Mouse (Mus musculus) heart, embryonic 11.5 days (tissue): ENCODE results near the gene Ar. TPM values are rescaled to one million over a fixed set of nuclear protein-coding genes. Genes with fewer than 3 reads are reported as not detected.

Experiments used
- ATAC-seq: fragments of 200-750 bp; cut with Nextera tagmentation; replicated peaks from 2 replicates; pipeline ENCODE4 v1.8.0; 2017; ENCODE audit warnings: moderate library complexity; ENCODE audit not compliant: insufficient number of reproducible peaks, low FRiP score, low TSS enrichment
- H3K27ac ChIP-seq: fragments of 300-500 bp; sonication (generic); 2 replicates; pipeline ENCODE4 v1.5.1; 2014; ENCODE audit warnings: mild to moderate bottlenecking, low read depth, low read length
- H3K27me3 ChIP-seq: fragments of 300-500 bp; sonication (generic); 2 replicates; pipeline ENCODE4 v1.6.1; 2014; ENCODE audit warnings: mild to moderate bottlenecking, low read length, mixed read lengths; ENCODE audit not compliant: control insufficient read depth, insufficient read depth
- H3K36me3 ChIP-seq: fragments of 300-500 bp; sonication (generic); 2 replicates; pipeline ENCODE4 v1.6.1; 2014; ENCODE audit warnings: mild to moderate bottlenecking, low read length, moderate library complexity, mixed read lengths; ENCODE audit not compliant: control insufficient read depth, insufficient read depth
- H3K4me1 ChIP-seq: fragments of 300-500 bp; sonication (generic); 2 replicates; pipeline ENCODE4 v1.6.1; 2014; ENCODE audit warnings: low read length; ENCODE audit not compliant: control insufficient read depth, insufficient read depth
- H3K4me2 ChIP-seq: fragments of 300-500 bp; sonication (generic); 2 replicates; pipeline ENCODE4 v1.6.1; 2014; ENCODE audit warnings: mild to moderate bottlenecking, moderate library complexity
- H3K4me3 ChIP-seq: fragments of 300-500 bp; sonication (generic); 2 replicates; pipeline ENCODE4 v1.5.1; 2014; ENCODE audit warnings: low read depth, low read length
- H3K9ac ChIP-seq: fragments of 300-500 bp; sonication (generic); 2 replicates; pipeline ENCODE4 v1.6.1; 2014; ENCODE audit warnings: mild to moderate bottlenecking, low read depth, low read length, moderate library complexity
- H3K9me3 ChIP-seq: fragments of 300-500 bp; sonication (generic); replicated peaks from 2 replicates; pipeline ENCODE4 v1.6.1; 2016; ENCODE audit warnings: low read length; ENCODE audit not compliant: control insufficient read depth
- WGBS: fragments of 180-500 bp; shearing (Covaris S2); extraction: QIAGEN DNeasy Blood & Tissue Kit; methylation state at CpG from one replicate; pipeline ENCODE4 v1.1.7; 2014; ENCODE audit not compliant: insufficient replicate concordance; 5-methylcytosine and 5-hydroxymethylcytosine counted together
- polyA plus RNA-seq: library from polyadenylated mRNA; unstranded; fragments of >200 nt; fragmentation: Nextera tagmentation; extraction: Ambion mirVana; gene quantifications from 2 replicates; pipeline ENCODE4 v1.2.1, GENCODE M21; 2014

Ar gene
- polyA plus RNA-seq, 1 experiment from 2014 or later: 0.03 TPM

- no peak overlapping the region for H3K9ac ChIP-seq
- no peaks in the 10 kb centered on the region for H3K27me3 ChIP-seq
- no peak overlapping the region for H3K4me2 ChIP-seq
- no peaks in the 10 kb centered on the region for H3K36me3 ChIP-seq
- no peak for ATAC-seq
- H3K27ac ChIP-seq: no peak overlapping the region
- H3K4me1 ChIP-seq: no peaks in the 10 kb centered on the region
- H3K4me3 ChIP-seq: no peak overlapping the region
- H3K9me3 ChIP-seq: no peaks in the 10 kb centered on the region
- WGBS: 89% methylated on average over 2 of the region's 2 CpGs
Measured at GRCm38 (mm10) chrX:98245108-98245507, 96.5 kb downstream of the Ar start.

GRCm38 (mm10) chrX:98248363-98248762, 99.8 kb downstream of the Ar start:
- WGBS: 76% methylated on average over 4 of the region's 4 CpGs
- Histone ChIP-seq H3K9me3 (no peaks in the 10 kb centered on the region), H3K4me2 (no peak overlapping the region), H3K27me3 (no peaks in the 10 kb centered on the region), H3K27ac (no peak overlapping the region), H3K36me3 (no peaks in the 10 kb centered on the region), H3K4me3 (no peak overlapping the region), H3K9ac (no peak overlapping the region), H3K4me1 (no peaks in the 10 kb centered on the region)
- ATAC-seq: no peak

- Histone ChIP-seq H3K4me3 (no peak overlapping the region), H3K4me2 (no peak overlapping the region), H3K27ac (no peak overlapping the region), H3K9me3 (no peaks in the 10 kb centered on the region), H3K36me3 (no peaks in the 10 kb centered on the region), H3K27me3 (no peaks in the 10 kb centered on the region), H3K4me1 (no peaks in the 10 kb centered on the region), H3K9ac (no peak overlapping the region)
- ATAC-seq: no peak
- WGBS: 83% methylated on average over 2 of the region's 2 CpGs
Measured at GRCm38 (mm10) chrX:98259620-98260019, 111.1 kb downstream of the Ar start.

GRCm38 (mm10) chrX:98265755-98266154, 117.2 kb downstream of the Ar start:
- Histone ChIP-seq H3K36me3 (no peaks in the 10 kb centered on the region), H3K4me3 (no peak overlapping the region), H3K27me3 (no peaks in the 10 kb centered on the region), H3K9ac (no peak overlapping the region), H3K9me3 (no peaks in the 10 kb centered on the region), H3K4me1 (no peaks in the 10 kb centered on the region), H3K27ac (no peak overlapping the region), H3K4me2 (no peak overlapping the region)
- 89% methylated on average over 2 of the region's 2 CpGs for WGBS
- no peak for ATAC-seq

GRCm38 (mm10) chrX:98271361-98271760, 122.8 kb downstream of the Ar start:
- Histone ChIP-seq H3K27me3 (no peaks in the 10 kb centered on the region), H3K4me2 (no peak overlapping the region), H3K9me3 (no peaks in the 10 kb centered on the region), H3K36me3 (no peaks in the 10 kb centered on the region), H3K4me3 (no peak overlapping the region), H3K27ac (no peak overlapping the region), H3K9ac (no peak overlapping the region), H3K4me1 (no peaks in the 10 kb centered on the region)
- no peak for ATAC-seq

GRCm38 (mm10) chrX:98291763-98292162, 143.2 kb downstream of the Ar start:
- no peak overlapping the region for H3K9ac ChIP-seq

GRCm38 (mm10) chrX:98300685-98301084, 152.1 kb downstream of the Ar start:
- Histone ChIP-seq H3K27me3 (no peaks in the 10 kb centered on the region), H3K36me3 (no peaks in the 10 kb centered on the region), H3K4me3 (no peak overlapping the region), H3K9me3 (no peaks in the 10 kb centered on the region), H3K27ac (no peak overlapping the region), H3K4me2 (no peak overlapping the region), H3K4me1 (no peaks in the 10 kb centered on the region), H3K9ac (no peak overlapping the region)
- no peak for ATAC-seq
- WGBS: 53% methylated on average over 4 of the region's 4 CpGs

More at GRCm38 (mm10) chrX:98291763-98292162, 143.2 kb downstream of the Ar start:
- no peaks in the 10 kb centered on the region for H3K27me3 ChIP-seq
- no peak for ATAC-seq
- no peaks in the 10 kb centered on the region for H3K4me1 ChIP-seq
- H3K9me3 ChIP-seq: no peaks in the 10 kb centered on the region
- 55% methylated on average over 1 of the region's 1 CpGs for WGBS
- no peaks in the 10 kb centered on the region for H3K36me3 ChIP-seq
- H3K4me2 ChIP-seq: no peak overlapping the region
- no peak overlapping the region for H3K27ac ChIP-seq
- H3K4me3 ChIP-seq: no peak overlapping the region

- Histone ChIP-seq H3K9ac (no peak overlapping the region), H3K4me2 (no peak overlapping the region), H3K27me3 (no peaks in the 10 kb centered on the region), H3K36me3 (no peaks in the 10 kb centered on the region), H3K4me3 (no peak overlapping the region), H3K27ac (no peak overlapping the region), H3K9me3 (no peaks in the 10 kb centered on the region), H3K4me1 (no peaks in the 10 kb centered on the region)
- no peak for ATAC-seq
- 53% methylated on average over 2 of the region's 2 CpGs for WGBS
Measured at GRCm38 (mm10) chrX:98301924-98302323, 153.4 kb downstream of the Ar start.

- H3K4me1 ChIP-seq: no peaks in the 10 kb centered on the region
- no peak overlapping the region for H3K9ac ChIP-seq
- whole genome bisulfite sequencing: 93% methylated on average over 3 of the region's 3 CpGs
- H3K36me3 ChIP-seq: no peaks in the 10 kb centered on the region
- no peak for ATAC-seq
- no peaks in the 10 kb centered on the region for H3K9me3 ChIP-seq
- H3K27ac ChIP-seq: no peak overlapping the region
- H3K27me3 ChIP-seq: no peaks in the 10 kb centered on the region
- H3K4me2 ChIP-seq: no peak overlapping the region
- H3K4me3 ChIP-seq: no peak overlapping the region
Measured at GRCm38 (mm10) chrX:98315961-98316360, 167.4 kb downstream of the Ar start.
